14 mouse cellular contexts compared by ENCODE assay signal in the genomic region with DNA sequence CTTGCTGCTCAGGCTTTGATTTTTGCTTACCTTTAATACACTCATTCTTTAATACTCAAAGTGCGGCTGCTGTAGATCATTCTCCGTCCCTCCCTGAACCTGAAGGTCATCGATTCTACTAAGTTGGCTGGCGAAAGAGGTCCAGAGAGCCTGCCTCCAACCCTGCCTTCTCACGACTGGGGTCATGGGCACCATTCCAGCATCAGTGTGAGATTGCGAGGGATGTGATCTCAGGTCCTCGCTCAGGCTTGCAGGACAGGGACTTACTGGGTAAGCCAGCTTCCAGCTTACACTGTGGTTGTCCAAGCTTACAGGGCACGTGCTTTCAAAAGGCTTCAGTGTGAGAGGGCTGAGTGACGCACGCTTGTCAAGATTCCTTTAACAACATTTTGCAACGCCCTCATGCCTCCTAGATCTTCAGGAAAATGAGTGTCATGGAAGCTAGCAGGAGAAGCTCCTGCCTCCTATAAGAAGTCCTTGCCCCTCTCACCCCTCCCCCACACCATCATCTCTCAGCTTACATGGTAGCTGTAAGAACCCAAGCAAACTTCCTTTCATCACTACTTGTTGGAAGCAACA. TPM values are rescaled to one million over a fixed set of nuclear protein-coding genes. Genes with fewer than 3 reads are reported as not detected.
DNase-seq lines count a peak whose midpoint lies in the region; ATAC-seq and TF ChIP-seq lines count a peak whose summit lies in the region.
"Had no signal": no experiment of that assay in that cellular context is flagged by ENCODE, and none has a peak within 500 bp of the region (broad histone marks: within the 10 kb centered on the region; RNA-seq: fewer than 3 reads in every experiment).

No protein-coding gene starts in this region.

- H3K4me2 ChIP-seq in forebrain, embryonic 11.5 days (ENCODE audit: low read depth, low read length, severe bottlenecking) = no peak overlapping the region
- peak overlapping the region; percentile 39 for H3K4me2 ChIP-seq in heart, embryonic 15.5 days
- no peak overlapping the region for H3K4me2 ChIP-seq in kidney, embryonic 16.5 days (replicated peaks; ENCODE audit: low read depth, low read length)
- H3K4me2 ChIP-seq: limb, embryonic 12.5 days had no signal

- no peaks in the 10 kb centered on the region for H3K9me3 ChIP-seq in forebrain, embryonic 10.5 days
- no peaks in the 10 kb centered on the region for H3K9me3 ChIP-seq in forebrain, embryonic 11.5 days (ENCODE audit: control insufficient read depth, low read length)
- H3K9me3 ChIP-seq in ES-E14 (ENCODE audit: control insufficient read depth, insufficient read depth, low read depth, low read length) = no peaks in the 10 kb centered on the region
- no peaks in the 10 kb centered on the region for H3K9me3 ChIP-seq in heart, embryonic 15.5 days (replicated peaks)
- H3K9me3 ChIP-seq in kidney, embryonic 16.5 days (ENCODE audit: low read length) = no peaks in the 10 kb centered on the region
- H3K9me3 ChIP-seq: limb, embryonic 12.5 days had no signal

- H3K4me3 ChIP-seq in forebrain, embryonic 10.5 days = no peak overlapping the region
- H3K4me3 ChIP-seq in forebrain, embryonic 11.5 days (ENCODE audit: low read depth, low read length) = no peak overlapping the region
- peak overlapping the region in 1 of 2 experiments; percentile 4; a peak in 1 of 4 replicates for H3K4me3 ChIP-seq in ES-E14 (ENCODE audit: insufficient read depth in 1 of 2, low read depth in 1 of 2, low read length in 2 of 2, poor library complexity in 1 of 2, severe bottlenecking in 1 of 2)
- no peak overlapping the region for H3K4me3 ChIP-seq in heart, embryonic 15.5 days
- no peak overlapping the region for H3K4me3 ChIP-seq in kidney, embryonic 16.5 days (ENCODE audit: low read length)
- H3K4me3 ChIP-seq: erythroblast, embryonic 14.5 days; limb, embryonic 12.5 days had no signal

- H3K4me1 ChIP-seq in forebrain, embryonic 10.5 days = peaks cover 35% of the 10 kb centered on the region
- 0 out of 2 replicates have a peak, but pooled peaks cover 5% of the 10 kb centered on the region for H3K4me1 ChIP-seq in forebrain, embryonic 11.5 days (replicated peaks; ENCODE audit: control insufficient read depth, insufficient read depth, low read length)
- H3K4me1 ChIP-seq in ES-E14 (ENCODE audit: control insufficient read depth in 2 of 2, insufficient read depth in 2 of 2, low read length in 2 of 2, poor library complexity in 1 of 2) = peaks cover 17 to 32% of the 10 kb centered on the region in 2 experiments
- peaks cover 23% of the 10 kb centered on the region for H3K4me1 ChIP-seq in heart, embryonic 15.5 days (replicated peaks)
- no peaks in the 10 kb centered on the region for H3K4me1 ChIP-seq in kidney, embryonic 16.5 days (ENCODE audit: insufficient read depth, low read length)

- no peaks in the 10 kb centered on the region for H3K36me3 ChIP-seq in forebrain, embryonic 10.5 days (replicated peaks)
- no peaks in the 10 kb centered on the region for H3K36me3 ChIP-seq in forebrain, embryonic 11.5 days (ENCODE audit: control insufficient read depth, insufficient read depth, low read length)
- H3K36me3 ChIP-seq in ES-E14 (ENCODE audit: control insufficient read depth, insufficient read depth, low read length, poor library complexity, severe bottlenecking) = no peaks in the 10 kb centered on the region
- H3K36me3 ChIP-seq in heart, embryonic 15.5 days = no peaks in the 10 kb centered on the region
- no peaks in the 10 kb centered on the region for H3K36me3 ChIP-seq in kidney, embryonic 16.5 days (ENCODE audit: insufficient read depth, low read length)
- H3K36me3 ChIP-seq: limb, embryonic 12.5 days had no signal

- ATAC-seq in forebrain, embryonic 11.5 days (replicated peaks; ENCODE audit: low FRiP score) = no peak
- ATAC-seq in heart, embryonic 15.5 days (replicated peaks; ENCODE audit: insufficient number of reproducible peaks, insufficient read depth, low FRiP score, low read depth) = 0 out of 2 replicates have a peak, but pooled peaks have one; percentile 10
- no peak for ATAC-seq in kidney, embryonic 16.5 days (ENCODE audit: low FRiP score, low TSS enrichment)
- no peak for ATAC-seq in inflammation-experienced regulatory T-cells, adult 6 months

- no peaks in the 10 kb centered on the region for H3K27me3 ChIP-seq in forebrain, embryonic 10.5 days (ENCODE audit: poor library complexity, severe bottlenecking)
- H3K27me3 ChIP-seq in forebrain, embryonic 11.5 days (ENCODE audit: control insufficient read depth, insufficient read depth, low read length) = no peaks in the 10 kb centered on the region
- no peaks in the 10 kb centered on the region for H3K27me3 ChIP-seq in heart, embryonic 15.5 days
- no peaks in the 10 kb centered on the region for H3K27me3 ChIP-seq in kidney, embryonic 16.5 days (ENCODE audit: insufficient read depth, low read length)
- H3K27me3 ChIP-seq: limb, embryonic 12.5 days had no signal

- DNase-seq in forebrain, embryonic 10.5 days (ENCODE audit: extremely low spot score, low spot score) = no peak
- no peak for DNase-seq in forebrain, embryonic 11.5 days (ENCODE audit: low spot score)
- DNase-seq in ES-E14 (ENCODE audit: low read depth, low spot score) = no peak
- DNase-seq in lung, postnatal 25 days (ENCODE audit: low spot score) = peak; percentile 28
- DNase-seq in Muller cell, postnatal 12 days (ENCODE audit: inconsistent ontology term) = no peak
- DNase-seq: cerebellum, postnatal 36 days had no signal

- no peak overlapping the region; the same call in 1 of the 2 replicates for H3K9ac ChIP-seq in forebrain, embryonic 11.5 days (ENCODE audit: low read length)
- H3K9ac ChIP-seq in ES-E14 (ENCODE audit: insufficient read depth, low read depth, low read length, poor library complexity, severe bottlenecking) = peak overlapping the region; percentile 21; the same call in 1 of the 2 replicates
- H3K9ac ChIP-seq in heart, embryonic 15.5 days = no peak overlapping the region
- no peak overlapping the region for H3K9ac ChIP-seq in kidney, embryonic 16.5 days (replicated peaks; ENCODE audit: low read length)
- H3K9ac ChIP-seq: limb, embryonic 12.5 days had no signal

- in situ Hi-C loops in ES-E14 (cut with MboI; ENCODE audit: low sequenced_read_pairs in 2 of 2, unreplicated experiment in 2 of 2) = loop anchor here in 1 of 2 experiments (25.0 kb wide), 1 partner anchor 391 kb away; a partner anchor contains a TSS

- peak overlapping the region; percentile 82; the same call in 1 of the 2 replicates for H3K27ac ChIP-seq in forebrain, embryonic 10.5 days
- H3K27ac ChIP-seq in forebrain, embryonic 11.5 days (ENCODE audit: low read depth, low read length) = no peak overlapping the region
- H3K27ac ChIP-seq in ES-E14 (ENCODE audit: insufficient read depth, low read depth, low read length, poor library complexity, severe bottlenecking) = peak overlapping the region; percentile 99
- H3K27ac ChIP-seq in heart, embryonic 15.5 days = peak overlapping the region; percentile 74
- H3K27ac ChIP-seq in kidney, embryonic 16.5 days (ENCODE audit: low read length) = no peak overlapping the region
- H3K27ac ChIP-seq: kidney, postnatal 0 days; limb, embryonic 12.5 days had no signal

- 82% methylated on average over 11 of the region's 11 CpGs for WGBS in forebrain, embryonic 10.5 days
- 79% methylated on average over 11 of the region's 11 CpGs for WGBS in forebrain, embryonic 11.5 days
- WGBS in heart, embryonic 15.5 days = 37% methylated on average over 11 of the region's 11 CpGs
- 73% methylated on average over 11 of the region's 11 CpGs for WGBS in kidney, embryonic 16.5 days

TF ChIP-seq in ES-E14, 5 proteins besides CTCF, POLR2A, EP300 and RAD21:
- TF ChIP-seq MAFK (IDR thresholded peaks at IDR 0.05; ENCODE audit: insufficient read depth, low read depth, low read length) (no peak), ZNF384 (IDR thresholded peaks at IDR 0.05; ENCODE audit: low read depth, low read length) (no peak), HCFC1 (IDR thresholded peaks at IDR 0.05; ENCODE audit: borderline replicate concordance, insufficient read depth, low read length) (no peak), ZC3H11A (IDR thresholded peaks at IDR 0.05; ENCODE audit: borderline replicate concordance, low read depth, low read length) (no peak), CHD2 (IDR thresholded peaks at IDR 0.05; ENCODE audit: low read depth, low read length) (no peak)

RNA-seq across cellular contexts. Expression of a gene that starts 13.3 kb away (rescaled TPM):
- not detected in 2 replicates for polyA plus RNA-seq in forebrain, embryonic 10.5 days (2016; fragmentation: Nextera tagmentation; extraction: Ambion mirVana)
- not detected in 2 replicates for polyA plus RNA-seq in forebrain, embryonic 11.5 days (2014; fragmentation: Nextera tagmentation; extraction: Ambion mirVana)
- total RNA-seq in ES-E14 (2012; rRNA removed) = 0.16 TPM in 1 of 2 replicates, not detected in the other
- polyA plus RNA-seq in heart, embryonic 15.5 days (2015; fragmentation: Nextera tagmentation; extraction: Ambion mirVana) = not detected in 2 replicates
- not detected in 2 replicates for polyA plus RNA-seq in kidney, embryonic 16.5 days (2015; fragmentation: Nextera tagmentation; extraction: Ambion mirVana)
- polyA plus RNA-seq in inflammation-experienced regulatory T-cells, adult 6 months (2017; shearing (Covaris generic)) = not detected
- total RNA-seq: megakaryocyte-erythroid progenitor cell, adult 5-6 weeks had no signal
- polyA plus RNA-seq: erythroblast, embryonic 14.5 days; kidney, postnatal 0 days; limb, embryonic 12.5 days; stomach, embryonic 14.5 days had no signal

Comparison
In these comparisons a context has a peak if more than half of its experiments do, and no peak if none do; other contexts are left out.
1. H3K27ac ChIP-seq: peak in forebrain, embryonic 10.5 days (single experiment), ES-E14 (single experiment) and heart, embryonic 15.5 days (single experiment); none in forebrain, embryonic 11.5 days (single experiment) and kidney, embryonic 16.5 days (single experiment).